Mouse (Mus musculus) cerebellum, postnatal 14 days (tissue): ENCODE data around the gene Atp8b4.
A peak's percentile ranks its signal among the peaks of the same experiment; 100 is the strongest.
"Not testable (repeated sequence)": the region's sequence is repeated elsewhere in the genome, so short reads cannot be mapped to it uniquely, and the experiment has no call there.

ENCODE experiments used
- DNase-seq, 2 experiments: peaks; one replicate each; pipeline ENCODE4 v3.0.0; 2021; ENCODE audit warnings: mixed read lengths in 2 of 2

Atp8b4 gene

DNA sequence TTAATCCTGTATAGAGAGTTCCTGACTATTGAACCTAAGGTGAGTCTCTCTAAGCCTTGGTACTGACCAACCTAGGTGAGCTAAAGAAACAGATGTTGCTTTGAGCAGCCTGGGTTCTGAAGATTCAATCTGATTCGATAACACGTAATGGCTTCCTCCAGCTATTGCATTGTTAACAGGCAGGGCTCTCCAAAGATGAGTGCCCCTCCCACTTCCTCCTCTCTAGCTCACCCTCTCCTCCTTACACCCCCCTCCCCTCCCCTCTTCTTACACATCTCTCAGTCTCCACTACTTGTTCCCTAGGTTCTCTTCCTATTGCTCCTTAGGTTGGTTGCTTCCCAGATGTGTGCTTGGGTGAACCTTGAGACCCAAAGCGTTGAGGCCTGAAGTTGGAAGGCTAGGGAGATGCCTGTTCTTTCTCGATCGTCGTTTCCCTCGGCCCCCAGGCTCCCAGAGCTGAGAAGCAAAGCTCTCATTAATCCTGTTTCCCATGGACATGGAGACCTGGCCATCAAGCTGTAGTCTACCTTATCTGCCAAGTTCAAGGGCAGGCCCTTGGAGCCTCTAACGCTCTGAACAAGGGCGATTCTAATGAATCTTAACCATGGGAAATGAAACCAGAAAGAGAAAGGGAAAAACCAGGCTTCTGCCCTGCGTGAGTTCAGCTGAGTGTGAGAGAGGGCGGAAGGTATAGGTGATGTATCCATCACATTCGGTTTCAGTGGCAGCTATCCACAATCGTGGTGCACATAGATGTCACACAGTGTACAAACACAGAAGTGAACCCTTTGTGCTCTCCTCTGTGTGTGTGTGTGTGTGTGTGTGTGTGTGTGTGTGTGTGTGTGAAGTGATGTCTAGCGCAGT lies 4.4 kb downstream of the Atp8b4 start:
- DNase-seq, result no peak

DNA sequence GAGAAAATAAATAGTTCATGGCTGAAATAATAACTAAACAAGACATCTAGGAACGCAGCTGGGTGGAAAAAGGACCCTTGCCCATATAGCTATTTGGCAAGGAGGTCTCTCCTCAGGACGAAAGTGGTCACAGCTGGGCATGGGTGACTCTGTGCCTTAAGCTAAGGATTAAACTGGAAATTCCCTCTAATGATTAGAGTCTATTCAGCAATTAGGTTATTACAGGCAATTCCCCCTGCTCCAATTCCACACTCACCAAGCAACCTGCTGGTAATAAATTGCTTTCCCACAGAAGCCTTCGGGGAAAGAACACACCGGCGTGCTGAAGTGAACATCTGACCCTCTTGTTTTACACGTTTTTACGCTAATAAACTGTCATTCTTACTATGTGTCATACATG lies 5.2 kb downstream of the Atp8b4 start:
- no peak for DNase-seq

- DNase-seq, result peak; percentile 13 to 23
Measured at GRCm38 (mm10) chr2:126493306-126493705, 7.2 kb downstream of the Atp8b4 start.

- peak in 1 of 2 experiments; percentile 7 for DNase-seq
Measured at GRCm38 (mm10) chr2:126492713-126493112, 7.8 kb downstream of the Atp8b4 start.

DNA sequence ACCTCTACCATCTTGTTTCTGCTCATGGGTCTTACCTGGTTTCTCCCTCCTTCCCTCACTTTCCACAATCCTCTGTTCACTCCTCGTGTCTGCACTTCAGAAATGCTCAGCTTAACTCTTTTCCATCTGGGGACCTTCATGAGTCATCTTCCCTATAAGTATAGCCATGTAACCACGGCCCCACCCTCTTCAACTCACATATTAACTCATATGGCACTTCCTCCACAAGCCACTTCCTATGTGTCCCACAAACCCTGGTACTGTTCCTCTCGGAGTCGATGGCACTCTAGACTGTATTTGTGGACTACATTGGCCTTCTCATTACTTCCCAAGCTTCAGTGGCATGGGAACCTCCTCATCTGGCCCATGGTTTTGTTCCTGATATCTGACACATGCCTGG lies 9.0 kb downstream of the Atp8b4 start:
- DNase-seq, result no peak

- no peak for DNase-seq
Measured at GRCm38 (mm10) chr2:126490573-126490972, 9.9 kb downstream of the Atp8b4 start.

GRCm38 (mm10) chr2:126485262-126486017 lies 15.0 kb downstream of the Atp8b4 start:
- DNase-seq, result no peak

GRCm38 (mm10) chr2:126483337-126483736 lies 17.1 kb downstream of the Atp8b4 start:
- no peak for DNase-seq

DNA sequence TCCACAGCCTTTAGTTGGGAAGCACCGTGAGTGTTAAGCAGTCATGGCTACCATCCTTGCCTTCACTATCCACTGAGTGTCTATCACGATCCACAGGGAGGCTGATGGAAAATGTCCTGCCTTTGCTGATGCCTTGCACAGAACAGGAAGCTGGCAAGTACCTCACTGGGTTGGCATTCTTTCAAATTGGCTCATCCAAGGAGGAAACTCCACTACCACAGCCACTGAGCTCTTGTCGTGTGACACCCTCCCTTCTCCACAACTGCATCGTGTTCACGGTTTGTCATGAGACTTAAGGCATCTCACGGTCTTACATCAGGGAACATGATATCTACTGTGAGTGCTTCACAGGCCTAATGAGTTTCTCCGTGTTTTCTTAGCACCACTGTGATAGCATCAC lies 22.9 kb downstream of the Atp8b4 start:
- peak; percentile 43 to 65 for DNase-seq

DNA sequence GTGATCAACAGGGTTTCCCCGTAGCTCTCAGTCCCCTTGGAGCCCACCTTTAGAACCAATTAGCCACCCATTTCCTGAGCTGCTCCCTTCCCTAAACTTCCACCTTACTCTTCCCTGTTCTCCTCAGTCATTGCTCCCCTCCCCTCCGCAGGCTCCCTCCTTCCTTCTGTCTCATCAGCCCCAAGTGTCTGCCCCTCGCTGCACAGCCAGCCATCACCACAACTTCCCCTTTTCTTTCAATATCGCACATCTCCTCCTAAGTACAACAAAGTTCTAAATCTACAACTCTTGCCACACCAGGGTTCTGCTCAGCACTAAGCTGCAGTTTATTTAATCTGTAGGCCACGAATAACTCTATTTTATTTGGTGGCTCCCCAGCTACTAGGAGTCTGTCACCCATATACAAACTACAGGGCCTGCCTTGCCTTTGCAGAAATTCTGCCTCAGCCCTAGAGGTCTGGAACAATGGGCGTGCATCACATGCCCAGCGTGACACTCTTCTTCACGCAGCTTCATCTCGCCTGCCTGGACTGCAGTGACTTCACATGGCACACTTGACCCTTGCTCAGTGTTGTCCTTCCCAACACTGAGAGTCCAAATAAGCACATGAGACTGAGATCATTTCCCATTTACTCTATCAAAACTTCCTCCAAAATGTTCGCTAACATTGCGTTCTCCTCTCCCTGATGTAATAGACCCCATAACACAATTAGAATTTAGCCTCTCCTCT lies 24.6 kb downstream of the Atp8b4 start:
- no peak for DNase-seq

- no peak for DNase-seq
Measured at GRCm38 (mm10) chr2:126474019-126474418, 26.5 kb downstream of the Atp8b4 start.

- DNase-seq, result no peak
Measured at GRCm38 (mm10) chr2:126472836-126473235, 27.6 kb downstream of the Atp8b4 start.

DNA sequence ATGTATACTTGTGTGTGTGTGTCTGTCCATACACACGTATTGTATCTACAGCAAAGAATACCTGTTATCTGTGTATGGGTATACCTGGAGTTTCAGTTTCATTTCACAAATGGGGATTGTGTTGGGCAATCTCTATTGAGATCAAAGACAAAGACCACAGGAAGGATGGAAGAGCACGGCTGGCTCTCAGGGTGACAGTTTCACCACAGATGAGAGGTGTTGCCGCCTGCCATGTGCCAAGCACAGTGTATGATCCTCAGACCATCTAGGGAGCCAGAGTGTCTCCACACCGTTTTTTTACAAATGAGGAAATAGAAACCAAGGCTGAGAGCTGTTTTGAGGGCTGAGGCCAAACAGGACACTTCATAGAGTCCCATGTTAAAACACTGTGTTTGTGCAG lies 32.7 kb downstream of the Atp8b4 start:
- no peak for DNase-seq

- DNase-seq, result no peak
Measured at GRCm38 (mm10) chr2:126466391-126467134, 33.9 kb downstream of the Atp8b4 start.

DNA sequence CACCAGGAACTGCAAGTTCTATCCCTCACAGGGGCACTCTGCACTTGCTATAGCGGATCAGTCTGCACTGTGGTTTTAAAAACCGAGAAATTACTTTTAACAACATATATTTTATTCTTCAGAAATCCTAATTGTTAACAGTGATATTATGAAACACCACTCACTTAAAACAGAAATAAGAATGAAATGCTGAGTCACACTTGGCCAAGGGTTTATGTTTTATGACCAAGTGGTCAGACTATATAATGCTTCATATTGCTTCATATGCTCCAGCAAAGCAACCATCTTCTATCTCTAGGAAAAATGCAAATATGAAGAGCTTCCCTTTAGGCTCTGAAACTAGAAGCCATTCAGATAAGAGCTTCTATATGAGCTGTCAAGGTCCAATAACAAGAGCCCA lies 41.8 kb downstream of the Atp8b4 start:
- DNase-seq, result no peak

DNA sequence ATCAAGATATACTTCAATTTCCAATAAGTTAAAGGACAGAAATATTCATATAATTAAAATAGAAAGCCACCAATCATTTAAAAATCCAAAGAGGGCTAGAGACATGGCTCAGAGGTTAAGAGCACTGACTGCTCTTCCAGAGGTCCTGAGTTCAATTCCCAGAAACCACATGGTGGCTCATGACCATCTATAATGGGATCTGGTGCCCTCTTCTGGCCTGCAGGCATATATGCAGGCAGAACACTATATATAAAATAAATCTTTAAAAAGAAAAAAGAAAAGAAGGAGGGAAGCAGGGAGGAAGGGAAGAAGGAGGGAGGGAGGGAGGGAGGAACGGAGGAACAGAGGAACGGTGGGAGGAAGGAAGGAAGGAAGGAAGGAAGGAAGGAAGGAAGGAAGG lies 42.7 kb downstream of the Atp8b4 start:
- DNase-seq, result not testable (repeated sequence)

- DNase-seq, result no peak
Measured at GRCm38 (mm10) chr2:126450937-126451302, 49.6 kb downstream of the Atp8b4 start.

- peak; percentile 92 for DNase-seq
Measured at GRCm38 (mm10) chr2:126450210-126450936, 50.1 kb downstream of the Atp8b4 start.

DNA sequence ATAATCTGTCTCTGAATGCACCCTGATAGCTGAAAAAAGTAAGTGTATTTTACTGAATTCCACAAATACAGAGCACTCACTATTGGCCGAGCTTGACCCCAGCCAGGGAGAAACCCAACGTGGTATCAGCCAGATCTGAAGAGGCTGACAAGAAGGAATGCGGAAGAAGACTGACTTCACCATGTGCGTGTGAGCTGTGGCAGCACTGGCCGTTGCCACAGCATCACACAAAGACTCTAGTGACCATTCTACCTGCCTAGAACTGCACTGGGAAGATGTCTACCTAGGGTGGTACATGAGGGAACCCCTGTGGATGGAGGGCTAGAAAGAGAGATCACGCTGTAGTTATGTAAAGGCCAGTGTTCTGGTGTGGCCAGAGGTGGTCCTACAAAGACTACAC lies 55.4 kb downstream of the Atp8b4 start:
- DNase-seq, result no peak

DNA sequence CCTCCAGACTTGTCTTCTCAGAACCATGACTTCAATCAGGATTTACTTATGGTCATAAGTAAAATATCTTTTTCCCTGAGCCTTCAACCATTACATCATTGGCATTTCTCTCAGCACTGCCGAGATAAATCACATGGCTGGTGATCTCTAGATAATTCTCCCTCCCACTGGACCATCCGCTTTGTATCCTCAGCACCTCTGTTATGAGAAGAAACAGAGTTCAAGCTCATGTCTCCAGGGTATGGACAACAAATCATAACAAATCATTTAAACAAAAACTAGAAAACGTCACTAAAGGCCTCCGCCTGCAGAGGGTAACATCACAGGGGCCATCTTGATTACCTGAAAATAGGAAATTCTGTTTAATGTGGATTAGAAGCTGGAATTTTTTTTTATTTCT lies 58.9 kb downstream of the Atp8b4 start:
- DNase-seq, result no peak

DNA sequence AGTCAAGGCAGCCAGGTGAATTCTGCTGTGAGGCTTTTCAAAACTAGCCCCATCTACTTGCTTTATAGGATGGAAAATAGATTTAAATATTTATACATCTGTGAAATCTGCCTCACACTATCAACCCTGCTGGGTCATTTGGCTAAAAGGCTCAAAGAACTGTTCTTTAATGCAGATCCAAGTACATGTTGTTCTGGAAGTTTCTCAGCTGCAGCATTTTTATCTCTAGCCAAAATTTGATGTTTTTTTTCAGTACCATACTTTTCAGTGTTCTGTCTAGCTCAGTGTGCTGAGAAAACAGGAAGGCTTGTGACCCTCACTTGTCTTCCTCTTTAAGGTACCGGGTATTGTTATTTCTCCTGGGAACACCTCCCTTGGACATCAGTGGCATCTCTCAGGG lies 65.8 kb downstream of the Atp8b4 start:
- no peak for DNase-seq

DNA sequence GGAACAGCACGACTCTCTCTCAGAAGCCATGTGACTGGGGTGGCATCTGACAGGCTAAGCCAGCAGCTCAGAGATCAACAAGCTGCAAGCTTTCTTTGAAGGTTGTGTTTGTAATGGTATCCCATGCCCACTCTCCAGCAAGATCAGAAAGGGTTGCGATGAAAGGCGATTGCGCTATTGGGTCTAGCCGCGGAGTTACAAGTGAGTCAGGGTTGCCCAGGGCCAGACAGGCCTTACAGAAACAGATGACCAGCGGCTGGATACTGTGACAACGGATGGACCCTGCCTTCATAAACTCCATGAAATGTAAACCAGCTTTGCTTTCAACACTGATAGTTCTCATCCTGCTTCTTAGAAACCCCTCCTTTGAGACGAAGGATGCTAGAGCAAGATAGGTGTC lies 66.2 kb downstream of the Atp8b4 start:
- no peak for DNase-seq
